Mouse (Mus musculus): ENCODE results near the gene Pias3. TPM values are rescaled to one million over a fixed set of nuclear protein-coding genes. Genes with fewer than 3 reads are reported as not detected.

The Pias3 gene
- polyA plus RNA-seq, 1 experiment, result 34.9 TPM

DNA sequence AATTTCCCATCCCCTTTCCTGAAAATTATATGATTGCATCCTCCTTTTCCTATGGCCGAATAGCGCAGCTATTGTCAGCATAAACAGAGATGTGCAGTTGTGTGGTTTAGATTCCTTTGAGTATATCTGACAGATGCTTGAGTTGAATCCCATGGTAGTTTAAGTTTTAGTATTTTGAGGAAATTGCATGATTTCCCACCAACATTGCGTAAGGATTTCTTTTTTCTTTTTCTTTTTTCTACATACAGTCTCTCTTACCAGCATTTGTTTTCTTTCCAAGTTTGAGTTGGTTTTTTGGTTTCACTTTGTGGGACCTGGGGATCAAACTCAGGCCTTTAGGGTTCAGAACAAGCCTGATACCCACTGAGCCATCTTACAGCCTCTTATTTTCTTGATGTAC lies 48.2 kb downstream of the Pias3 start:
- Histone ChIP-seq H3K4me1 (ENCODE audit: control insufficient read depth, insufficient read depth, low read length) (no peaks in the 10 kb centered on the region; the same call in 1 of the 2 replicates), H3K4me3 (replicated peaks; ENCODE audit: control insufficient read depth, low read depth, low read length) (no peak overlapping the region), H3K27ac (ENCODE audit: control insufficient read depth, insufficient read depth, low read depth, low read length, poor library complexity) (no peak overlapping the region)
- 45% methylated on average over 3 of the region's 3 CpGs for WGBS
- no peak for TF ChIP-seq CTCF (IDR thresholded peaks at IDR 0.05; ENCODE audit: control insufficient read depth, insufficient read depth, low read length)
- no peak for TF ChIP-seq POLR2A (IDR thresholded peaks at IDR 0.05; ENCODE audit: borderline replicate concordance, control insufficient read depth, low read depth, low read length)

DNA sequence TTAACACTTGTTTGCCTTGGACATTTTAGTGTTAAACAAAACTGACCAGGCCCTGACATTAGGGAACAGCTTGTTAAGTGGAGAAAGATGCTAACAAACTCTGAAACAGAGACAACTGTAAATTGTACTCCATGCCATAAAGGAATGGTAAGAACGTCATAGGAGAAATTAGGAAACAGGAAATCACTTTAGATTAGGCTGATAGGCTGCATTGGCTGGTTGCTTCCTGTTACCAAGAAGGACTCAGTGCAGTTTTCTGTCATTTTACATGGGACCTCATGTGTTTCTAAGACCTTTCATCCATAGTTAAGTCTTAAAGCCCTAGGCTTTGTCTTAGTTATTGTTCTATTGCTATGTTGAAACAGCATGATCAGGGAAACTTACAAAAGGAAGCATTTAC lies 50.6 kb downstream of the Pias3 start:
- 19% methylated on average over 1 of the region's 1 CpGs for WGBS
- Histone ChIP-seq H3K27ac (ENCODE audit: control insufficient read depth, insufficient read depth, low read depth, low read length, poor library complexity) (no peak overlapping the region), H3K4me3 (replicated peaks; ENCODE audit: control insufficient read depth, low read depth, low read length) (no peak overlapping the region), H3K4me1 (ENCODE audit: control insufficient read depth, insufficient read depth, low read length) (no peaks in the 10 kb centered on the region; the same call in 1 of the 2 replicates)
- TF ChIP-seq POLR2A (IDR thresholded peaks at IDR 0.05; ENCODE audit: borderline replicate concordance, control insufficient read depth, low read depth, low read length) (no peak), CTCF (IDR thresholded peaks at IDR 0.05; ENCODE audit: control insufficient read depth, insufficient read depth, low read length) (no peak)

Other genes starting within 250 kb of the Pias3 start
- not detected in 2 replicates for gene BC107364, start 244.1 kb upstream of the Pias3 start, polyA plus RNA-seq (2011; ENCODE audit: insufficient read depth, insufficient read length, low replicate concordance, missing spikeins)
- gene Hfe2, start 171.2 kb upstream of the Pias3 start, polyA plus RNA-seq (2011; ENCODE audit: insufficient read depth, insufficient read length, low replicate concordance, missing spikeins), result 0.75 TPM in 1 of 2 replicates, not detected in the other
- 104 and 163 TPM in 2 replicates for gene Txnip, start 138.4 kb upstream of the Pias3 start, polyA plus RNA-seq (2011; ENCODE audit: insufficient read depth, insufficient read length, low replicate concordance, missing spikeins)
- gene Gm16253, start 119.4 kb upstream of the Pias3 start, polyA plus RNA-seq (2011; ENCODE audit: insufficient read depth, insufficient read length, low replicate concordance, missing spikeins), result not detected in 2 replicates
- gene Polr3gl, start 102.2 kb upstream of the Pias3 start, polyA plus RNA-seq (2011; ENCODE audit: insufficient read depth, insufficient read length, low replicate concordance, missing spikeins), result 61.0 and 72.3 TPM in 2 replicates
- gene Ankrd34a, start 99.7 kb upstream of the Pias3 start, polyA plus RNA-seq (2011; ENCODE audit: insufficient read depth, insufficient read length, low replicate concordance, missing spikeins), result not detected in 2 replicates
- 3.3 and 5.7 TPM in 2 replicates for gene Lix1l, start 95.2 kb upstream of the Pias3 start, polyA plus RNA-seq (2011; ENCODE audit: insufficient read depth, insufficient read length, low replicate concordance, missing spikeins)
- gene Rbm8a, start 66.5 kb upstream of the Pias3 start, polyA plus RNA-seq (2011; ENCODE audit: insufficient read depth, insufficient read length, low replicate concordance, missing spikeins), result 154 and 168 TPM in 2 replicates
- 11.4 and 14.9 TPM in 2 replicates for gene Pex11b, start 61.0 kb upstream of the Pias3 start, polyA plus RNA-seq (2011; ENCODE audit: insufficient read depth, insufficient read length, low replicate concordance, missing spikeins)
- not detected in 2 replicates for gene Gm42957, start 60.9 kb upstream of the Pias3 start, polyA plus RNA-seq (2011; ENCODE audit: insufficient read depth, insufficient read length, low replicate concordance, missing spikeins)
- gene Itga10, start 50.8 kb upstream of the Pias3 start, polyA plus RNA-seq (2011; ENCODE audit: insufficient read depth, insufficient read length, low replicate concordance, missing spikeins), result 1.00 and 1.6 TPM in 2 replicates
- gene Ankrd35, start 26.3 kb upstream of the Pias3 start, polyA plus RNA-seq (2011; ENCODE audit: insufficient read depth, insufficient read length, low replicate concordance, missing spikeins), result 5.4 and 15.5 TPM in 2 replicates
- gene Nudt17, start 12.2 kb downstream of the Pias3 start, polyA plus RNA-seq (2011; ENCODE audit: insufficient read depth, insufficient read length, low replicate concordance, missing spikeins), result 1.4 TPM in 1 of 2 replicates, not detected in the other
- gene Polr3c, start 31.2 kb downstream of the Pias3 start, polyA plus RNA-seq (2011; ENCODE audit: insufficient read depth, insufficient read length, low replicate concordance, missing spikeins), result 19.6 and 26.5 TPM in 2 replicates
- 12.2 and 17.2 TPM in 2 replicates for gene Rnf115, start 31.3 kb downstream of the Pias3 start, polyA plus RNA-seq (2011; ENCODE audit: insufficient read depth, insufficient read length, low replicate concordance, missing spikeins)
- 8.2 and 8.6 TPM in 2 replicates for gene Pdzk1, start 132.9 kb downstream of the Pias3 start, polyA plus RNA-seq (2011; ENCODE audit: insufficient read depth, insufficient read length, low replicate concordance, missing spikeins)
- 0.88 TPM in 1 of 2 replicates, not detected in the other for gene Cd160, start 133.0 kb downstream of the Pias3 start, polyA plus RNA-seq (2011; ENCODE audit: insufficient read depth, insufficient read length, low replicate concordance, missing spikeins)
- 0.59 and 1.6 TPM in 2 replicates for gene Gja5, start 208.3 kb downstream of the Pias3 start, polyA plus RNA-seq (2011; ENCODE audit: insufficient read depth, insufficient read length, low replicate concordance, missing spikeins)
- 5.1 and 8.8 TPM in 2 replicates for gene Gpr89, start 209.0 kb downstream of the Pias3 start, polyA plus RNA-seq (2011; ENCODE audit: insufficient read depth, insufficient read length, low replicate concordance, missing spikeins)
- not detected in 2 replicates for gene Gja8, start 229.6 kb downstream of the Pias3 start, polyA plus RNA-seq (2011; ENCODE audit: insufficient read depth, insufficient read length, low replicate concordance, missing spikeins)

Data from bone marrow, adult 2 months (tissue).